ENCODE assay signal across 8 mouse cellular contexts in the genomic region with DNA sequence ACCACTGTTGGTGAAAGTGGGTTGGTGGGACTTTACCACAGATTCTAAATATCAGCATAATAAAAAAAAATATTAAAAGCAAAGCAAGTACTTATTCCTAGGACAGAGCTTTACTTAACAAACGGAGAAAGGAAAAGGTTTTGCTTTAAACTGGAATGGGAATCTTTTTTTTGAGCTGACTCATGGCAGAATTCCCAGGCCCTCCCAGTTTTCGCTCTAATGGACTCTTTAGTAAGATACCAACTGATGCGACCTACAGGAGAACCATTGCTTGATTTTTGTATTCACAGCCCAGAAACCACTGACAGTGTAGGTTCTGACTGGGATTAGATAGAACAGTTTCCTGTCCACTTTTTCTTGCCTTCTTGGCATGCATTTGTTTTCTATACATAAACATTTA. TPM values are rescaled to one million over a fixed set of nuclear protein-coding genes. Genes with fewer than 3 reads are reported as not detected.
DNase-seq lines count a peak whose midpoint lies in the region; ATAC-seq lines count a peak whose summit lies in the region.

No protein-coding gene starts in this region.

- 71% methylated on average over 3 of the region's 3 CpGs for WGBS in embryonic facial prominence, embryonic 11.5 days
- WGBS in hindbrain, embryonic 15.5 days: 50% methylated on average over 3 of the region's 3 CpGs
- 67% methylated on average over 3 of the region's 3 CpGs for WGBS in midbrain, embryonic 16.5 days

- H3K9me3 ChIP-seq in embryonic facial prominence, embryonic 11.5 days (replicated peaks; ENCODE audit: control insufficient read depth, low read length): no peaks in the 10 kb centered on the region
- H3K9me3 ChIP-seq in hindbrain, embryonic 15.5 days: no peaks in the 10 kb centered on the region
- H3K9me3 ChIP-seq in midbrain, embryonic 16.5 days (replicated peaks; ENCODE audit: control insufficient read depth, low read length, poor library complexity, severe bottlenecking): no peaks in the 10 kb centered on the region

- H3K27me3 ChIP-seq in embryonic facial prominence, embryonic 11.5 days (ENCODE audit: control insufficient read depth, insufficient read depth, low read length): no peaks in the 10 kb centered on the region
- no peaks in the 10 kb centered on the region for H3K27me3 ChIP-seq in hindbrain, embryonic 15.5 days
- H3K27me3 ChIP-seq in midbrain, embryonic 16.5 days (ENCODE audit: control insufficient read depth, insufficient read depth, low read depth, low read length): no peaks in the 10 kb centered on the region

- ATAC-seq in embryonic facial prominence, embryonic 11.5 days (replicated peaks; ENCODE audit: insufficient number of reproducible peaks, low FRiP score, low TSS enrichment, low read depth): no peak
- no peak for ATAC-seq in hindbrain, embryonic 15.5 days (ENCODE audit: low FRiP score, low read depth)
- no peak for ATAC-seq in midbrain, embryonic 16.5 days
- ATAC-seq in cerebellum, adult (ENCODE audit: insufficient number of reproducible peaks, low FRiP score, low TSS enrichment): no peak

- H3K4me2 ChIP-seq in embryonic facial prominence, embryonic 11.5 days (ENCODE audit: low read depth, low read length): no peak overlapping the region; the same call in 1 of the 2 replicates
- peak overlapping the region; percentile 84 for H3K4me2 ChIP-seq in hindbrain, embryonic 15.5 days
- H3K4me2 ChIP-seq in midbrain, embryonic 16.5 days (ENCODE audit: low read length): peak overlapping the region; percentile 85

- H3K4me3 ChIP-seq in embryonic facial prominence, embryonic 11.5 days (ENCODE audit: low read depth, low read length): peak overlapping the region; percentile 76; the same call in 1 of the 2 replicates
- peak overlapping the region; percentile 95 for H3K4me3 ChIP-seq in hindbrain, embryonic 15.5 days
- 0 out of 2 replicates have a peak overlapping the region, but pooled peaks have one; percentile 97 for H3K4me3 ChIP-seq in midbrain, embryonic 16.5 days (ENCODE audit: low read depth, low read length)

- H3K27ac ChIP-seq in embryonic facial prominence, embryonic 11.5 days (replicated peaks; ENCODE audit: low read depth, low read length): no peak overlapping the region
- H3K27ac ChIP-seq in hindbrain, embryonic 15.5 days (replicated peaks): no peak overlapping the region
- no peak overlapping the region for H3K27ac ChIP-seq in midbrain, embryonic 16.5 days (ENCODE audit: low read length)

- H3K9ac ChIP-seq in embryonic facial prominence, embryonic 11.5 days (replicated peaks; ENCODE audit: low read length): no peak overlapping the region
- H3K9ac ChIP-seq in hindbrain, embryonic 15.5 days: no peak overlapping the region
- H3K9ac ChIP-seq in midbrain, embryonic 16.5 days (ENCODE audit: low read depth, low read length): 0 out of 2 replicates have a peak overlapping the region, but pooled peaks have one; percentile 15

- peak; percentile 22 for DNase-seq in kidney, postnatal 10 days
- no peak for DNase-seq in kidney, postnatal 25 days
- no peak for DNase-seq in embryonic facial prominence, embryonic 11.5 days (ENCODE audit: low spot score)
- DNase-seq in layer of hippocampus, adult 9-10 months (ENCODE audit: low spot score): no peak
- no peak for DNase-seq in ovary, postnatal 14 days (ENCODE audit: low spot score)

- H3K4me1 ChIP-seq in embryonic facial prominence, embryonic 11.5 days (ENCODE audit: control insufficient read depth, insufficient read depth, low read length): no peaks in the 10 kb centered on the region
- H3K4me1 ChIP-seq in hindbrain, embryonic 15.5 days (replicated peaks): peaks cover 33% of the 10 kb centered on the region
- peaks cover 28% of the 10 kb centered on the region for H3K4me1 ChIP-seq in midbrain, embryonic 16.5 days (ENCODE audit: control insufficient read depth, insufficient read depth, low read length)

- peaks cover 2% of the 10 kb centered on the region for H3K36me3 ChIP-seq in embryonic facial prominence, embryonic 11.5 days (replicated peaks; ENCODE audit: control insufficient read depth, insufficient read depth, low read depth, low read length)
- peaks cover 24% of the 10 kb centered on the region for H3K36me3 ChIP-seq in hindbrain, embryonic 15.5 days
- H3K36me3 ChIP-seq in midbrain, embryonic 16.5 days (ENCODE audit: control insufficient read depth, insufficient read depth, low read length): peaks cover 11% of the 10 kb centered on the region; the same call in 1 of the 2 replicates

RNA-seq across cellular contexts. Expression of a gene that starts 2.1 kb away (rescaled TPM):
- polyA plus RNA-seq in embryonic facial prominence, embryonic 11.5 days (2014; fragmentation: Nextera tagmentation; extraction: Ambion mirVana): 314 and 333 TPM in 2 replicates
- polyA plus RNA-seq in hindbrain, embryonic 15.5 days (2015; fragmentation: Nextera tagmentation; extraction: Ambion mirVana): 251 and 263 TPM in 2 replicates
- 279 and 287 TPM in 2 replicates for polyA plus RNA-seq in midbrain, embryonic 16.5 days (2015; fragmentation: Nextera tagmentation; extraction: Ambion mirVana)

RNA-seq across cellular contexts. Expression of a gene that starts 15.6 kb away (rescaled TPM):
- polyA plus RNA-seq in embryonic facial prominence, embryonic 11.5 days (2014; fragmentation: Nextera tagmentation; extraction: Ambion mirVana): 244 and 248 TPM in 2 replicates
- polyA plus RNA-seq in hindbrain, embryonic 15.5 days (2015; fragmentation: Nextera tagmentation; extraction: Ambion mirVana): 125 and 141 TPM in 2 replicates
- polyA plus RNA-seq in midbrain, embryonic 16.5 days (2015; fragmentation: Nextera tagmentation; extraction: Ambion mirVana): 124 and 128 TPM in 2 replicates

RNA-seq across cellular contexts. Expression of a gene that starts 57.2 kb away (rescaled TPM):
- 1.4 and 1.6 TPM in 2 replicates for polyA plus RNA-seq in embryonic facial prominence, embryonic 11.5 days (2014; fragmentation: Nextera tagmentation; extraction: Ambion mirVana)
- 0.08 and 0.12 TPM in 2 replicates for polyA plus RNA-seq in hindbrain, embryonic 15.5 days (2015; fragmentation: Nextera tagmentation; extraction: Ambion mirVana)
- polyA plus RNA-seq in midbrain, embryonic 16.5 days (2015; fragmentation: Nextera tagmentation; extraction: Ambion mirVana): 0.04 and 0.06 TPM in 2 replicates
